Comparison of ENCODE assay signal across 15 mouse cellular contexts in the genomic region with DNA sequence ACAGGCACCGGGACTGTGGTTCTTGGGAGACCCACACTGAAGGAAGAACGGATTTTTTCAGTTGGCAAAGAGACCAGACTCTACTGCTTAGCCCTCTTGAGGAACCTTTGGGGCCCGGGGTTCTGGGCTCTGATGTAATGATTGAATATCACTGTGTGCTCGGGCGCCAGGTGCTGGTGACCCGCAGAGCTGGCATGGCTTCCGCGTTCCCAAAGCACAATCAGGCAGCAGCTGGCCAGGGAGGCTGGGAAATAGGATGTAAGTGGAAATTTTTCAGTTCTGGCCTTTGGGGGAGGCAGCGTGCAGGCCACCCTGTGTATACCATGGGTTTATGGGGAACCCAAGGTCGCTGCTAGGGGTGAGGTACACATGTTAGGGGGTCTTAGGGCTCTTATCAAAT. TPM values are rescaled to one million over a fixed set of nuclear protein-coding genes. Genes with fewer than 3 reads are reported as not detected.
DNase-seq lines count a peak whose midpoint lies in the region; ATAC-seq and TF ChIP-seq lines count a peak whose summit lies in the region.
"Had no signal": no experiment of that assay in that cellular context is flagged by ENCODE, and none has a peak within 500 bp of the region (broad histone marks: within the 10 kb centered on the region; RNA-seq: fewer than 3 reads in every experiment).

No protein-coding gene starts in this region.

- TF ChIP-seq CTCF in midbrain, postnatal 0 days (IDR thresholded peaks at IDR 0.05): no peak

- H3K4me2 ChIP-seq in neural tube, embryonic 13.5 days: no peak overlapping the region
- H3K4me2 ChIP-seq in neural tube, embryonic 15.5 days: no peak overlapping the region
- no peak overlapping the region for H3K4me2 ChIP-seq in hindbrain, embryonic 13.5 days
- no peak overlapping the region for H3K4me2 ChIP-seq in midbrain, postnatal 0 days (ENCODE audit: low read depth, low read length, poor library complexity, severe bottlenecking)

- H3K9me3 ChIP-seq in heart, embryonic 10.5 days: no peaks in the 10 kb centered on the region
- no peaks in the 10 kb centered on the region for H3K9me3 ChIP-seq in neural tube, embryonic 13.5 days
- H3K9me3 ChIP-seq in neural tube, embryonic 15.5 days (replicated peaks): no peaks in the 10 kb centered on the region
- no peaks in the 10 kb centered on the region for H3K9me3 ChIP-seq in hindbrain, embryonic 13.5 days
- H3K9me3 ChIP-seq in midbrain, postnatal 0 days (ENCODE audit: low read length): no peaks in the 10 kb centered on the region
- H3K9me3 ChIP-seq: heart, embryonic 15.5 days had no signal

- H3K36me3 ChIP-seq in heart, embryonic 10.5 days: no peaks in the 10 kb centered on the region
- no peaks in the 10 kb centered on the region for H3K36me3 ChIP-seq in neural tube, embryonic 13.5 days
- no peaks in the 10 kb centered on the region for H3K36me3 ChIP-seq in neural tube, embryonic 15.5 days
- H3K36me3 ChIP-seq in hindbrain, embryonic 13.5 days: no peaks in the 10 kb centered on the region; the same call in 1 of the 2 replicates
- peaks cover 3% of the 10 kb centered on the region; the same call in 1 of the 2 replicates for H3K36me3 ChIP-seq in midbrain, postnatal 0 days (ENCODE audit: insufficient read depth, low read length)
- H3K36me3 ChIP-seq: heart, embryonic 15.5 days had no signal

- H3K27ac ChIP-seq in heart, embryonic 10.5 days: 0 out of 2 replicates have a peak overlapping the region, but pooled peaks have one; percentile 7
- H3K27ac ChIP-seq in neural tube, embryonic 13.5 days (replicated peaks): peak overlapping the region; percentile 29
- no peak overlapping the region for H3K27ac ChIP-seq in neural tube, embryonic 15.5 days (replicated peaks)
- peak overlapping the region; percentile 80 for H3K27ac ChIP-seq in hindbrain, embryonic 13.5 days
- peak overlapping the region; percentile 65; the same call in 1 of the 2 replicates for H3K27ac ChIP-seq in midbrain, postnatal 0 days (ENCODE audit: low read depth, low read length)
- H3K27ac ChIP-seq: heart, embryonic 15.5 days; kidney, postnatal 0 days had no signal

- 71% methylated on average over 10 of the region's 10 CpGs for WGBS in heart, embryonic 10.5 days
- 53% methylated on average over 10 of the region's 10 CpGs for WGBS in neural tube, embryonic 13.5 days
- WGBS in neural tube, embryonic 15.5 days: 39% methylated on average over 10 of the region's 10 CpGs
- WGBS in hindbrain, embryonic 13.5 days: 44% methylated on average over 10 of the region's 10 CpGs
- 63% methylated on average over 10 of the region's 10 CpGs for WGBS in midbrain, postnatal 0 days

- H3K27me3 ChIP-seq in heart, embryonic 10.5 days (ENCODE audit: insufficient read depth, poor library complexity, severe bottlenecking): peaks cover 65% of the 10 kb centered on the region
- peaks cover 28% of the 10 kb centered on the region for H3K27me3 ChIP-seq in neural tube, embryonic 13.5 days
- H3K27me3 ChIP-seq in neural tube, embryonic 15.5 days (replicated peaks): peaks cover 12% of the 10 kb centered on the region
- H3K27me3 ChIP-seq in hindbrain, embryonic 13.5 days: peaks cover 22% of the 10 kb centered on the region
- no peaks in the 10 kb centered on the region for H3K27me3 ChIP-seq in midbrain, postnatal 0 days (ENCODE audit: insufficient read depth, low read length)

- DNase-seq in heart, embryonic 10.5 days (ENCODE audit: low spot score): no peak
- DNase-seq in heart, adult 9 months (ENCODE audit: low spot score in 2 of 2): no peak
- peak; percentile 29 for DNase-seq in midbrain, postnatal 0 days (ENCODE audit: low spot score)
- no peak for DNase-seq in adrenal gland, postnatal 25 days
- no peak for DNase-seq in adrenal gland, postnatal 4 days (ENCODE audit: low spot score in 2 of 2)
- DNase-seq: cerebellum, adult 9-10 months; lung, adult 2 months had no signal

- no peak overlapping the region for H3K4me3 ChIP-seq in heart, embryonic 10.5 days
- no peak overlapping the region for H3K4me3 ChIP-seq in neural tube, embryonic 13.5 days
- H3K4me3 ChIP-seq in neural tube, embryonic 15.5 days (replicated peaks): no peak overlapping the region
- H3K4me3 ChIP-seq in hindbrain, embryonic 13.5 days: no peak overlapping the region
- H3K4me3 ChIP-seq in midbrain, postnatal 0 days (ENCODE audit: low read depth, low read length): no peak overlapping the region

- H3K9ac ChIP-seq in neural tube, embryonic 13.5 days: 0 out of 2 replicates have a peak overlapping the region, but pooled peaks have one; percentile 31
- no peak overlapping the region for H3K9ac ChIP-seq in neural tube, embryonic 15.5 days (replicated peaks)
- H3K9ac ChIP-seq in hindbrain, embryonic 13.5 days: no peak overlapping the region
- no peak overlapping the region for H3K9ac ChIP-seq in midbrain, postnatal 0 days (replicated peaks; ENCODE audit: low read length, poor library complexity, severe bottlenecking)
- H3K9ac ChIP-seq: heart, embryonic 15.5 days had no signal

- H3K4me1 ChIP-seq in heart, embryonic 10.5 days: peaks cover 35% of the 10 kb centered on the region
- peaks cover 44% of the 10 kb centered on the region for H3K4me1 ChIP-seq in neural tube, embryonic 13.5 days (replicated peaks)
- peaks cover 34% of the 10 kb centered on the region for H3K4me1 ChIP-seq in neural tube, embryonic 15.5 days
- peaks cover 43% of the 10 kb centered on the region for H3K4me1 ChIP-seq in hindbrain, embryonic 13.5 days (replicated peaks)
- H3K4me1 ChIP-seq in midbrain, postnatal 0 days (ENCODE audit: insufficient read depth, low read length): peaks cover 18% of the 10 kb centered on the region; the same call in 1 of the 2 replicates

- ATAC-seq in neural tube, embryonic 13.5 days (ENCODE audit: low read depth): no peak
- no peak for ATAC-seq in neural tube, embryonic 15.5 days (ENCODE audit: low FRiP score)
- no peak for ATAC-seq in hindbrain, embryonic 13.5 days (ENCODE audit: low FRiP score)
- ATAC-seq in midbrain, postnatal 0 days (ENCODE audit: low FRiP score): no peak

RNA-seq across cellular contexts. Expression of a gene that starts 20.3 kb away (rescaled TPM):
- 1.9 and 3.4 TPM in 2 replicates for polyA plus RNA-seq in heart, embryonic 10.5 days (2016; fragmentation: Nextera tagmentation; extraction: Ambion mirVana)
- polyA plus RNA-seq in neural tube, embryonic 13.5 days (2015; fragmentation: Nextera tagmentation; extraction: Ambion mirVana): 39.6 and 41.7 TPM in 2 replicates
- polyA plus RNA-seq in neural tube, embryonic 15.5 days (2015; fragmentation: Nextera tagmentation; extraction: Ambion mirVana): 35.3 and 45.3 TPM in 2 replicates
- 34.5 and 36.4 TPM in 2 replicates for polyA plus RNA-seq in hindbrain, embryonic 13.5 days (2015; fragmentation: Nextera tagmentation; extraction: Ambion mirVana)
- 106 and 119 TPM in 2 replicates for total RNA-seq in midbrain, postnatal 0 days (2014; rRNA removed)
- 76.6 and 84.6 TPM in 2 replicates for polyA plus RNA-seq in midbrain, postnatal 0 days (2015; fragmentation: Nextera tagmentation; extraction: Ambion mirVana)
- total RNA-seq in adrenal gland, postnatal 25 days (2021): 6.5 and 7.0 TPM in 2 replicates
- 10 to 100 TPM; 19.4 to 20.8 TPM for total RNA-seq in adrenal gland, postnatal 4 days (2021)
- total RNA-seq: liver, adult 2 months had no signal
- polyA plus RNA-seq: C2C12 had no signal

RNA-seq across cellular contexts. Expression of a gene that starts 32.9 kb away (rescaled TPM):
- 0.20 and 2.7 TPM in 2 replicates for polyA plus RNA-seq in heart, embryonic 10.5 days (2016; fragmentation: Nextera tagmentation; extraction: Ambion mirVana)
- polyA plus RNA-seq in neural tube, embryonic 13.5 days (2015; fragmentation: Nextera tagmentation; extraction: Ambion mirVana): 0.40 TPM in 1 of 2 replicates, not detected in the other
- polyA plus RNA-seq in neural tube, embryonic 15.5 days (2015; fragmentation: Nextera tagmentation; extraction: Ambion mirVana): 0.35 and 0.82 TPM in 2 replicates
- polyA plus RNA-seq in hindbrain, embryonic 13.5 days (2015; fragmentation: Nextera tagmentation; extraction: Ambion mirVana): 0.08 and 0.28 TPM in 2 replicates
- total RNA-seq in midbrain, postnatal 0 days (2014; rRNA removed): 0.38 TPM in 1 of 2 replicates, not detected in the other
- polyA plus RNA-seq in midbrain, postnatal 0 days (2015; fragmentation: Nextera tagmentation; extraction: Ambion mirVana): 0.15 and 0.32 TPM in 2 replicates
- total RNA-seq in adrenal gland, postnatal 25 days (2021): 73.4 and 110 TPM in 2 replicates
- 10 to 100 TPM; 46.6 to 90.7 TPM for total RNA-seq in adrenal gland, postnatal 4 days (2021)

RNA-seq across cellular contexts. Expression of a gene that starts 34.7 kb away (rescaled TPM):
- not detected in 2 replicates for polyA plus RNA-seq in heart, embryonic 10.5 days (2016; fragmentation: Nextera tagmentation; extraction: Ambion mirVana)
- not detected in 2 replicates for polyA plus RNA-seq in neural tube, embryonic 13.5 days (2015; fragmentation: Nextera tagmentation; extraction: Ambion mirVana)
- polyA plus RNA-seq in neural tube, embryonic 15.5 days (2015; fragmentation: Nextera tagmentation; extraction: Ambion mirVana): not detected in 2 replicates
- not detected in 2 replicates for polyA plus RNA-seq in hindbrain, embryonic 13.5 days (2015; fragmentation: Nextera tagmentation; extraction: Ambion mirVana)
- total RNA-seq in midbrain, postnatal 0 days (2014; rRNA removed): 0.16 and 0.19 TPM in 2 replicates
- polyA plus RNA-seq in midbrain, postnatal 0 days (2015; fragmentation: Nextera tagmentation; extraction: Ambion mirVana): 0.09 and 0.12 TPM in 2 replicates
- not detected in 2 replicates for total RNA-seq in adrenal gland, postnatal 25 days (2021)
- total RNA-seq in adrenal gland, postnatal 4 days (2021): under 1 TPM in 1 of 2 experiments, not detected in 1; 0.39 TPM
- total RNA-seq: adrenal gland, adult 18-20 months; liver, adult 2 months had no signal
- polyA plus RNA-seq: C2C12; heart, embryonic 15.5 days; kidney, postnatal 0 days; liver, adult 2 months had no signal
